Mouse (Mus musculus) neural tube, embryonic 11.5 days (tissue): ENCODE measurements around the gene Bhlhb9. TPM values are rescaled to one million over a fixed set of nuclear protein-coding genes. Genes with fewer than 3 reads are reported as not detected.
A peak's percentile ranks its signal among the peaks of the same experiment; 100 is the strongest.
"Not testable (repeated sequence)": the region's sequence is repeated elsewhere in the genome, so short reads cannot be mapped to it uniquely, and the experiment has no call there.

ENCODE experiments used
- ATAC-seq: fragments of 200-750 bp; cut with Nextera tagmentation; 2 replicates; pipeline ENCODE4 v1.8.0; 2017; ENCODE audit warnings: moderate number of reproducible peaks, mild to moderate bottlenecking, moderate TSS enrichment, moderate library complexity; ENCODE audit not compliant: insufficient read depth, low FRiP score, low TSS enrichment
- DNase-seq: peaks from one replicate; pipeline ENCODE4 v3.0.0-alpha.2; 2015; ENCODE audit warnings: low spot score
- H3K27ac ChIP-seq: fragments of 300-500 bp; sonication (generic); 2 replicates; pipeline ENCODE4 v1.5.1; 2014; ENCODE audit warnings: low read depth, mild to moderate bottlenecking, low read length
- H3K27me3 ChIP-seq: fragments of 300-500 bp; sonication (generic); 2 replicates; pipeline ENCODE4 v1.6.1; 2014; ENCODE audit warnings: mild to moderate bottlenecking, low read length, mixed read lengths; ENCODE audit not compliant: control insufficient read depth, insufficient read depth
- H3K36me3 ChIP-seq: fragments of 300-500 bp; sonication (generic); 2 replicates; pipeline ENCODE4 v1.6.1; 2014; ENCODE audit warnings: mild to moderate bottlenecking, low read length, moderate library complexity, mixed read lengths; ENCODE audit not compliant: control insufficient read depth, insufficient read depth
- H3K4me1 ChIP-seq: fragments of 300-500 bp; sonication (generic); 2 replicates; pipeline ENCODE4 v1.6.1; 2014; ENCODE audit warnings: low read length, mixed read lengths; ENCODE audit not compliant: control insufficient read depth, insufficient read depth
- H3K4me2 ChIP-seq: fragments of 300-500 bp; sonication (generic); 2 replicates; pipeline ENCODE4 v1.6.1; 2014; ENCODE audit warnings: low read depth, mild to moderate bottlenecking, moderate library complexity
- H3K4me3 ChIP-seq: fragments of 300-500 bp; sonication (generic); 2 replicates; pipeline ENCODE4 v1.5.1; 2014; ENCODE audit warnings: low read depth, low read length
- H3K9ac ChIP-seq: fragments of 300-500 bp; sonication (generic); 2 replicates; pipeline ENCODE4 v1.6.1; 2014; ENCODE audit warnings: mild to moderate bottlenecking, low read length
- H3K9me3 ChIP-seq: fragments of 300-500 bp; sonication (generic); 2 replicates; pipeline ENCODE4 v1.6.1; 2016; ENCODE audit warnings: low read length; ENCODE audit not compliant: control insufficient read depth
- WGBS: fragments of 180-500 bp; shearing (Covaris S2); extraction: QIAGEN DNeasy Blood & Tissue Kit; methylation state at CpG from one replicate; pipeline ENCODE4 v1.1.7; 2014; 5-methylcytosine and 5-hydroxymethylcytosine counted together
- polyA plus RNA-seq: library from polyadenylated mRNA; unstranded; fragments of >200 nt; fragmentation: Nextera tagmentation; extraction: Ambion mirVana; gene quantifications from 2 replicates; pipeline ENCODE4 v1.2.1, GENCODE M21; 2014

Gene Bhlhb9
- polyA plus RNA-seq, 1 experiment from 2014 or later = 72.4 TPM

GRCm38 (mm10) chrX:135796305-135797211 is 836 bp upstream of the Bhlhb9 start:
- DNase-seq (peak; percentile 14), ATAC-seq (peak; percentile 79)
- peak overlapping the region; percentile 52 for H3K4me3 ChIP-seq
- WGBS = 19% methylated on average over 23 of the region's 26 CpGs
- not testable (repeated sequence) for H3K4me1 ChIP-seq, H3K27me3 ChIP-seq, H3K36me3 ChIP-seq, H3K9me3 ChIP-seq
- H3K4me2 ChIP-seq = peak overlapping the region; percentile 56
- H3K9ac ChIP-seq = peak overlapping the region; percentile 54
- peak overlapping the region; percentile 34; the same call in 1 of the 2 replicates for H3K27ac ChIP-seq

GRCm38 (mm10) chrX:135804149-135804548 is 6.8 kb downstream of the Bhlhb9 start:
- ATAC-seq (no peak), DNase-seq (no peak)
- H3K27ac ChIP-seq = no peak overlapping the region
- no peaks in the 10 kb centered on the region for H3K4me1 ChIP-seq
- no peak overlapping the region for H3K4me2 ChIP-seq
- H3K27me3 ChIP-seq = no peaks in the 10 kb centered on the region
- no peak overlapping the region for H3K9ac ChIP-seq
- 93% methylated on average over 3 of the region's 3 CpGs for WGBS
- H3K4me3 ChIP-seq = no peak overlapping the region
- H3K36me3 ChIP-seq = no peaks in the 10 kb centered on the region
- no peaks in the 10 kb centered on the region for H3K9me3 ChIP-seq

GRCm38 (mm10) chrX:135805780-135806179 is 8.4 kb downstream of the Bhlhb9 start:
- ATAC-seq (no peak), DNase-seq (no peak)
- no peak overlapping the region for H3K4me3 ChIP-seq
- no peaks in the 10 kb centered on the region for H3K27me3 ChIP-seq
- 26% methylated on average over 1 of the region's 1 CpGs for WGBS
- H3K4me1 ChIP-seq = no peaks in the 10 kb centered on the region
- H3K27ac ChIP-seq = no peak overlapping the region
- H3K36me3 ChIP-seq = no peaks in the 10 kb centered on the region
- no peak overlapping the region for H3K4me2 ChIP-seq
- H3K9me3 ChIP-seq = no peaks in the 10 kb centered on the region
- H3K9ac ChIP-seq = no peak overlapping the region

- 29% methylated on average over 1 of the region's 1 CpGs for WGBS
- not testable (repeated sequence) for H3K4me2 ChIP-seq, H3K9me3 ChIP-seq, H3K36me3 ChIP-seq, H3K4me1 ChIP-seq, H3K27ac ChIP-seq, H3K9ac ChIP-seq, DNase-seq, H3K4me3 ChIP-seq, H3K27me3 ChIP-seq, ATAC-seq
Observed at GRCm38 (mm10) chrX:135835896-135836295, 38.5 kb downstream of the Bhlhb9 start.

- H3K27me3 ChIP-seq = no peaks in the 10 kb centered on the region
- H3K9ac ChIP-seq = no peak overlapping the region
- no peak overlapping the region for H3K27ac ChIP-seq
- H3K4me3 ChIP-seq = no peak overlapping the region
- H3K36me3 ChIP-seq = no peaks in the 10 kb centered on the region
- no peak for ATAC-seq
- WGBS = 80% methylated on average over 2 of the region's 2 CpGs
- no peaks in the 10 kb centered on the region for H3K4me1 ChIP-seq
- no peaks in the 10 kb centered on the region for H3K9me3 ChIP-seq
- no peak overlapping the region for H3K4me2 ChIP-seq
- DNase-seq = no peak
Observed at GRCm38 (mm10) chrX:135837896-135838295, 40.5 kb downstream of the Bhlhb9 start.

GRCm38 (mm10) chrX:135838521-135839360 is 41.3 kb downstream of the Bhlhb9 start, which contains the start of gene Gprasp2:
Gprasp2 (plus strand) TSS chrX:135839034.
- WGBS = 23% methylated on average over 22 of the region's 32 CpGs
- not testable (repeated sequence) for H3K27ac ChIP-seq, H3K36me3 ChIP-seq, H3K9me3 ChIP-seq, H3K4me1 ChIP-seq, H3K27me3 ChIP-seq
- H3K4me3 ChIP-seq = peak within 1 kb of the TSS; percentile 38
- ATAC-seq (peak; percentile 84), DNase-seq (peak; percentile 69)
- H3K4me2 ChIP-seq = peak within 1 kb of the TSS; percentile 73
- H3K9ac ChIP-seq = peak within 1 kb of the TSS; percentile 47

DNA sequence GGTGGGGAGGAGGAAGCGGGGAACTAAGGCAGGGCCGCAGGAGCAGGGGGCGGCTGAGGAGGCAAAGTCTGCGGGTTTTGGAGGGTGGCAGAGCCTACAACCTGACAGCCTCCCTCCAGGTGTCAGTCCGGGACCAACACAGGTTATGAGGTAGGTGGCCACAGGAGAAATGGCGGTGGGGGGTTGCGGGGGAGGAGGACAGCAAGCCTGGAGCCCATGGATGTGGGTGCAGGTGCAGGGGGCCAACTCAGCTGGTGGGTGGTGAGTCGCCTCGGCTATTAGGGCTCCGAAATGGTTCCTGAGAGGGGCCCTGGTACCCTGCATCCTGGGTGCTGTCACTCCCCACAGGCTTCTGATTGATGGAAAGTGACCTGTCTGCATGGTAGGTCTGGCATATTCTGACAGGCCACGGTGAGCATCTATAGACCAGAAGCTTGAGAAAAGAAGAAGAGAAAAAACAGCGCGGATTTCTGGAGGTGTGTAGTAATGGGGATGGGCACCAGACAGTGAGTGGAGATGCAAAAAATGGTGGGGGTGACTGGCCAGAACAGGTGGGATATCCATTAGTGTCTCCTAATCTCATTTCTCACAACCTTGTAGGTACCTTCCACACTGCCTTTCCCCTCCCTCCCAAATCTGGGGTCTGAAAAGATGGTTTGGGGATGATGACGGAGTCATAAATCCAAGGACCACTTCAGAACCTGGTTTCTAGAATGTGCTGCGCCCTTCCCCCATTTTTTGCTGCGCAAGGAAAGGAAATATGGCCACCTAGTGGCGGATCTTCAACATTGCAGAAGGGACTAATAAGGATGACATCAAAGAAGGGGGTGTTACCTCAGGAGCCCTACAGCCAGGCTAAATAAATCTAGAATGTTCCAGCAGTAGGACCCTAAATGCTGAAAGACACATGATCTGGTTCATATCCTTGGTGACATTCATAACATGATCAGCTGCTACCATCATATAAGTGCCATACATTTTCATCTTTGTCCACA is 42.3 kb downstream of the Bhlhb9 start:
- H3K27me3 ChIP-seq, H3K36me3 ChIP-seq, DNase-seq, H3K27ac ChIP-seq, H3K9me3 ChIP-seq, H3K4me1 ChIP-seq: not testable (repeated sequence)
- H3K4me3 ChIP-seq = peak overlapping the region; percentile 38
- 17% methylated on average over 15 of the region's 17 CpGs for WGBS
- H3K4me2 ChIP-seq = peak overlapping the region; percentile 73
- peak; percentile 33 for ATAC-seq
- peak overlapping the region; percentile 47 for H3K9ac ChIP-seq

DNA sequence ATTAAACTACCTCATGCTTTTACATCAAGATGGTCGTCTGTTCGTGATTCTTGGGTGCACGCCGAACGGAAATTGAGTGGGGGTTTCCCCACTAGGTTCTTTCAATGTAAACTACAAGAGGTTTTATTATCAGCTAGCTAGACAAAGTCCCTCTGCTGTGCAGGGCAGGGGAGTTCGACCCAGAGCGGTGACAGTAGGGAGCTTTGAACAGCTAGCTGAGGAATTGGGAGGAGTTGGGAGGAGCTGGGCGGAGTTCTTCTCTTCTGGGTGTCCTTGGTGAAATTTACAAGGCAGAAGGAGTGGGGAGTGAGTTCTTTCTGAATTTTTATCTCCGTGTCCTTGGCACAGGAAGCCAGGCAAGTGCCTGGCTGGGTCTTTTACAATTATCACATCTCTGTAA is 69.4 kb downstream of the Bhlhb9 start:
- H3K4me3 ChIP-seq, ATAC-seq, H3K27ac ChIP-seq, H3K4me1 ChIP-seq, H3K36me3 ChIP-seq, H3K27me3 ChIP-seq, H3K4me2 ChIP-seq, DNase-seq, H3K9me3 ChIP-seq, H3K9ac ChIP-seq: not testable (repeated sequence)
- WGBS = 77% methylated on average over 8 of the region's 9 CpGs
